Mouse (Mus musculus) heart, adult 2 months (tissue): ENCODE data around the gene Tagap.
"Not testable (repeated sequence)": the region's sequence is repeated elsewhere in the genome, so short reads cannot be mapped to it uniquely, and the experiment has no call there.

Source experiments
- CTCF ChIP-seq: fragments of 200-600 bp; IDR thresholded peaks from 2 replicates; pipeline ENCODE4 v1.8.1; 2022; ENCODE audit warnings: antibody characterized with exemption, mild to moderate bottlenecking, moderate library complexity
- EP300 ChIP-seq: fragments of 200-500 bp; IDR thresholded peaks from 2 replicates; pipeline ENCODE4 v1.6.1; 2011; ENCODE audit warnings: low read depth, low read length, control low read depth; ENCODE audit not compliant: insufficient read depth
- POLR2A ChIP-seq: fragments of 200-500 bp; IDR thresholded peaks from 2 replicates; pipeline ENCODE4 v1.6.1; 2011; ENCODE audit warnings: mild to moderate bottlenecking, low read depth, low read length, control low read depth; ENCODE audit not compliant: insufficient read depth

- TF ChIP-seq CTCF, POLR2A, EP300: not testable (repeated sequence)
Measured at GRCm38 (mm10) chr17:7969782-7970181, 44.0 kb downstream of the Tagap start.
